ENCODE assay signal across 8 mouse cellular contexts in genomic region chr11:60879423-60879822, GRCm38 (mm10). TPM values are rescaled to one million over a fixed set of nuclear protein-coding genes. Genes with fewer than 3 reads are reported as not detected.
A peak's percentile ranks its signal among the peaks of the same experiment; 100 is the strongest.
DNase-seq lines count a peak whose midpoint lies in the region; ATAC-seq and TF ChIP-seq lines count a peak whose summit lies in the region.

No protein-coding gene starts in this region.

- peaks cover 42% of the 10 kb centered on the region for H3K4me1 ChIP-seq in embryonic facial prominence, embryonic 13.5 days
- H3K4me1 ChIP-seq in heart, embryonic 16.5 days (ENCODE audit: control insufficient read depth, insufficient read depth, low read length): peaks cover 44% of the 10 kb centered on the region
- H3K4me1 ChIP-seq in liver, embryonic 16.5 days (ENCODE audit: control insufficient read depth, low read depth, low read length): peaks cover 35% of the 10 kb centered on the region
- H3K4me1 ChIP-seq in neural tube, embryonic 13.5 days (replicated peaks): peaks cover 48% of the 10 kb centered on the region
- peaks cover 9% of the 10 kb centered on the region for H3K4me1 ChIP-seq in thymus, adult 2 months (replicated peaks; ENCODE audit: control insufficient read depth, insufficient read depth, low read length)

- peak; percentile 86 for DNase-seq in CD4-positive helper T cell, adult 2 months (ENCODE audit: low read depth, low spot score)
- DNase-seq in adrenal gland, postnatal 10 days: peak; percentile 56
- peak; percentile 64 to 72 for DNase-seq in kidney, postnatal 25 days
- peak; percentile 51 for DNase-seq in thymus, adult 2 months

- no peak for TF ChIP-seq POLR2A in thymus, adult 2 months (IDR thresholded peaks at IDR 0.05; ENCODE audit: control insufficient read depth, extremely low read depth, insufficient read depth, low read length, poor library complexity)

- peaks cover 5% of the 10 kb centered on the region; the same call in 1 of the 2 replicates for H3K36me3 ChIP-seq in embryonic facial prominence, embryonic 13.5 days
- no peaks in the 10 kb centered on the region for H3K36me3 ChIP-seq in heart, embryonic 16.5 days (ENCODE audit: control insufficient read depth, insufficient read depth)
- H3K36me3 ChIP-seq in liver, embryonic 16.5 days (ENCODE audit: control insufficient read depth, insufficient read depth): no peaks in the 10 kb centered on the region
- no peaks in the 10 kb centered on the region for H3K36me3 ChIP-seq in neural tube, embryonic 13.5 days
- no peaks in the 10 kb centered on the region for H3K36me3 ChIP-seq in thymus, adult 2 months (ENCODE audit: control insufficient read depth, insufficient read depth, low read length)

- peak overlapping the region; percentile 94 for H3K9ac ChIP-seq in embryonic facial prominence, embryonic 13.5 days
- peak overlapping the region; percentile 97 for H3K9ac ChIP-seq in heart, embryonic 16.5 days (ENCODE audit: low read length)
- peak overlapping the region; percentile 92 for H3K9ac ChIP-seq in liver, embryonic 16.5 days (ENCODE audit: low read depth, low read length)
- peak overlapping the region; percentile 90 for H3K9ac ChIP-seq in neural tube, embryonic 13.5 days

- WGBS in embryonic facial prominence, embryonic 13.5 days: 2% methylated on average over 11 of the region's 11 CpGs
- 2% methylated on average over 11 of the region's 11 CpGs for WGBS in heart, embryonic 16.5 days
- 1% methylated on average over 11 of the region's 11 CpGs for WGBS in liver, embryonic 16.5 days (ENCODE audit: insufficient replicate concordance)
- WGBS in neural tube, embryonic 13.5 days: 2% methylated on average over 11 of the region's 11 CpGs
- 2% methylated on average over 11 of the region's 11 CpGs for WGBS in thymus, adult 2 months

- H3K4me3 ChIP-seq in embryonic facial prominence, embryonic 13.5 days: peak overlapping the region; percentile 100
- H3K4me3 ChIP-seq in heart, embryonic 16.5 days (ENCODE audit: low read length): peak overlapping the region; percentile 97
- peak overlapping the region; percentile 94 for H3K4me3 ChIP-seq in liver, embryonic 16.5 days (ENCODE audit: low read depth, low read length)
- peak overlapping the region; percentile 96 for H3K4me3 ChIP-seq in neural tube, embryonic 13.5 days
- H3K4me3 ChIP-seq in thymus, adult 2 months (ENCODE audit: control insufficient read depth, insufficient read depth, low read length): peak overlapping the region; percentile 72

- TF ChIP-seq CTCF in thymus, adult 2 months (IDR thresholded peaks at IDR 0.05; ENCODE audit: borderline replicate concordance, control insufficient read depth, extremely low read depth, insufficient read depth, low read length, poor library complexity): no peak

- H3K4me2 ChIP-seq in embryonic facial prominence, embryonic 13.5 days: peak overlapping the region; percentile 72
- peak overlapping the region; percentile 70 for H3K4me2 ChIP-seq in heart, embryonic 16.5 days (ENCODE audit: low read depth, low read length)
- H3K4me2 ChIP-seq in liver, embryonic 16.5 days (ENCODE audit: low read depth, low read length): peak overlapping the region; percentile 88
- peak overlapping the region; percentile 83 for H3K4me2 ChIP-seq in neural tube, embryonic 13.5 days

- peak overlapping the region; percentile 97 for H3K27ac ChIP-seq in embryonic facial prominence, embryonic 13.5 days
- H3K27ac ChIP-seq in heart, embryonic 16.5 days (ENCODE audit: low read length): peak overlapping the region; percentile 99
- H3K27ac ChIP-seq in liver, embryonic 16.5 days (ENCODE audit: low read length): peak overlapping the region; percentile 90
- peak overlapping the region; percentile 92 for H3K27ac ChIP-seq in neural tube, embryonic 13.5 days (replicated peaks)
- peak overlapping the region; percentile 85 for H3K27ac ChIP-seq in thymus, adult 2 months (ENCODE audit: control insufficient read depth, insufficient read depth, low read length)

- H3K9me3 ChIP-seq in embryonic facial prominence, embryonic 13.5 days: no peaks in the 10 kb centered on the region
- H3K9me3 ChIP-seq in heart, embryonic 16.5 days (replicated peaks; ENCODE audit: control insufficient read depth, low read length): no peaks in the 10 kb centered on the region
- H3K9me3 ChIP-seq in liver, embryonic 16.5 days (replicated peaks; ENCODE audit: control insufficient read depth, low read length): no peaks in the 10 kb centered on the region
- H3K9me3 ChIP-seq in neural tube, embryonic 13.5 days: no peaks in the 10 kb centered on the region

- ATAC-seq in embryonic facial prominence, embryonic 13.5 days (ENCODE audit: insufficient number of reproducible peaks, insufficient read depth, low FRiP score, low TSS enrichment, low read depth): no peak
- no peak for ATAC-seq in heart, embryonic 16.5 days (replicated peaks; ENCODE audit: extremely low read depth, insufficient read depth, low FRiP score)
- ATAC-seq in liver, embryonic 16.5 days (ENCODE audit: low read depth): no peak
- ATAC-seq in neural tube, embryonic 13.5 days (ENCODE audit: low read depth): peak; percentile 10; the same call in 1 of the 2 replicates

- H3K27me3 ChIP-seq in embryonic facial prominence, embryonic 13.5 days: no peaks in the 10 kb centered on the region
- H3K27me3 ChIP-seq in heart, embryonic 16.5 days (ENCODE audit: control insufficient read depth, insufficient read depth, low read length): no peaks in the 10 kb centered on the region
- H3K27me3 ChIP-seq in liver, embryonic 16.5 days (ENCODE audit: control insufficient read depth, insufficient read depth, low read depth, low read length): no peaks in the 10 kb centered on the region; the same call in 1 of the 2 replicates
- H3K27me3 ChIP-seq in neural tube, embryonic 13.5 days: no peaks in the 10 kb centered on the region
- no peaks in the 10 kb centered on the region for H3K27me3 ChIP-seq in thymus, adult 2 months (ENCODE audit: control insufficient read depth, insufficient read depth, low read length)

RNA-seq across cellular contexts. Expression of gene Tmem11, which starts 0.4 kb away (rescaled TPM):
- total RNA-seq in adrenal gland, postnatal 10 days (2021): 10 to 100 TPM; 51.9 to 54.1 TPM
- 59.5 and 61.9 TPM in 2 replicates for polyA plus RNA-seq in embryonic facial prominence, embryonic 13.5 days (2015; fragmentation: Nextera tagmentation; extraction: Ambion mirVana)
- 68.2 and 68.4 TPM in 2 replicates for polyA plus RNA-seq in heart, embryonic 16.5 days (2015; fragmentation: Nextera tagmentation; extraction: Ambion mirVana)
- polyA plus RNA-seq in liver, embryonic 16.5 days (2015; fragmentation: Nextera tagmentation; extraction: Ambion mirVana): 23.2 and 23.4 TPM in 2 replicates
- polyA plus RNA-seq in neural tube, embryonic 13.5 days (2015; fragmentation: Nextera tagmentation; extraction: Ambion mirVana): 52.6 and 56.0 TPM in 2 replicates
- 72.9 and 76.7 TPM in 2 replicates for polyA plus RNA-seq in thymus, adult 2 months (2012; rRNA removed)

RNA-seq across cellular contexts. Expression of gene Natd1, which starts 35.1 kb away (rescaled TPM):
- total RNA-seq in adrenal gland, postnatal 10 days (2021): 10 to 100 TPM; 21.4 to 28.0 TPM
- 20.0 and 20.2 TPM in 2 replicates for polyA plus RNA-seq in embryonic facial prominence, embryonic 13.5 days (2015; fragmentation: Nextera tagmentation; extraction: Ambion mirVana)
- 16.9 and 17.0 TPM in 2 replicates for polyA plus RNA-seq in heart, embryonic 16.5 days (2015; fragmentation: Nextera tagmentation; extraction: Ambion mirVana)
- 9.9 and 14.3 TPM in 2 replicates for polyA plus RNA-seq in liver, embryonic 16.5 days (2015; fragmentation: Nextera tagmentation; extraction: Ambion mirVana)
- 28.8 and 30.0 TPM in 2 replicates for polyA plus RNA-seq in neural tube, embryonic 13.5 days (2015; fragmentation: Nextera tagmentation; extraction: Ambion mirVana)
- 62.9 and 63.8 TPM in 2 replicates for polyA plus RNA-seq in thymus, adult 2 months (2012; rRNA removed)

RNA-seq across cellular contexts. Expression of gene Dhrs7b, which starts 49.0 kb away (rescaled TPM):
- total RNA-seq in adrenal gland, postnatal 10 days (2021): 10 to 100 TPM; 44.4 to 46.7 TPM
- 37.2 and 39.5 TPM in 2 replicates for polyA plus RNA-seq in embryonic facial prominence, embryonic 13.5 days (2015; fragmentation: Nextera tagmentation; extraction: Ambion mirVana)
- polyA plus RNA-seq in heart, embryonic 16.5 days (2015; fragmentation: Nextera tagmentation; extraction: Ambion mirVana): 29.9 and 33.6 TPM in 2 replicates
- 18.1 and 21.2 TPM in 2 replicates for polyA plus RNA-seq in liver, embryonic 16.5 days (2015; fragmentation: Nextera tagmentation; extraction: Ambion mirVana)
- polyA plus RNA-seq in neural tube, embryonic 13.5 days (2015; fragmentation: Nextera tagmentation; extraction: Ambion mirVana): 31.0 and 32.1 TPM in 2 replicates
- polyA plus RNA-seq in thymus, adult 2 months (2012; rRNA removed): 16.1 and 17.3 TPM in 2 replicates

RNA-seq across cellular contexts. Expression of gene Map2k3, which starts 52.4 kb away (rescaled TPM):
- total RNA-seq in adrenal gland, postnatal 10 days (2021): 10 to 100 TPM; 64.6 to 81.5 TPM
- 92.1 and 92.2 TPM in 2 replicates for polyA plus RNA-seq in embryonic facial prominence, embryonic 13.5 days (2015; fragmentation: Nextera tagmentation; extraction: Ambion mirVana)
- polyA plus RNA-seq in heart, embryonic 16.5 days (2015; fragmentation: Nextera tagmentation; extraction: Ambion mirVana): 67.7 and 69.2 TPM in 2 replicates
- 121 and 134 TPM in 2 replicates for polyA plus RNA-seq in liver, embryonic 16.5 days (2015; fragmentation: Nextera tagmentation; extraction: Ambion mirVana)
- 31.4 and 32.0 TPM in 2 replicates for polyA plus RNA-seq in neural tube, embryonic 13.5 days (2015; fragmentation: Nextera tagmentation; extraction: Ambion mirVana)
- 30.9 and 33.1 TPM in 2 replicates for polyA plus RNA-seq in thymus, adult 2 months (2012; rRNA removed)
